ENCODE assay signal across 9 mouse cellular contexts in the genomic region with DNA sequence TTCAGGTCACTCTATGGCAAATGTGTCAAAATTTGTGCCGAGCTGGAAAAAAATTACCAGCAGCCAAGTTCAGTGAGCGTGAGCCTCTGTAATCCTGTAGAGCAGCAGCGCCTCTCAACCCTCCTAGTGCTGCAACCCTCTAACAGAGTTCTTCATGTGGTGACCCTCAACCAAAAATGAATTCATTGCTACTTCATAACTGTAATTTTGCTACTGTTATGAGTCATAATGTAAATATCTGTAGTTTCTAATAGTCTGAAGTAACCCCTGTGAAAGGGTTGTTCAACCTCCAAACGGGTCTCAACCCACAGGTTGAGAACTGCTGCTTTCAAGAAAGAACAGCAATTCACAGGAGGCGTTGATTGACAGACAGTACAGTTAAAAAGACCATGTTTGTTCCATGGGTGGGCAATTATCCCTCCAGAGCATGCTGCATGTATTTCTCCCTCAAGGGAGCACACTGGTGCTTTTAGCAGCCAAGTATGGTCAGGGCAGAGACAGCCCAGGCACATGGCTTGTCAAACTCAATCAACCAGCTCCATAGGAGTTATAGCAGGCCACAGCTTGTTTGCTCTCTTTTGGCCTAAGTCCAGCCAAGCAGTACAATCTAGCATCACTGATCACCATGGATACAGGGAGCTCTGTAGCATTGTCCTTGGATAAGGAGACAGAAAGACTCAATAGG. TPM values are rescaled to one million over a fixed set of nuclear protein-coding genes. Genes with fewer than 3 reads are reported as not detected.
DNase-seq lines count a peak whose midpoint lies in the region; ATAC-seq lines count a peak whose summit lies in the region.
"Had no signal": no experiment of that assay in that cellular context is flagged by ENCODE, and none has a peak within 500 bp of the region (broad histone marks: within the 10 kb centered on the region; RNA-seq: fewer than 3 reads in every experiment).

No protein-coding gene starts in this region.

- H3K27me3 ChIP-seq in lung, embryonic 15.5 days: no peaks in the 10 kb centered on the region
- no peaks in the 10 kb centered on the region for H3K27me3 ChIP-seq in embryonic facial prominence, embryonic 14.5 days (replicated peaks; ENCODE audit: control insufficient read depth, insufficient read depth, low read length)
- H3K27me3 ChIP-seq: heart, embryonic 15.5 days had no signal

- peak; percentile 49; the same call in 1 of the 2 replicates for ATAC-seq in lung, embryonic 15.5 days (ENCODE audit: borderline replicate concordance, extremely low read depth, low FRiP score, low TSS enrichment)
- ATAC-seq in embryonic facial prominence, embryonic 14.5 days (ENCODE audit: low read depth): peak; percentile 95; the same call in 1 of the 2 replicates

- intact Hi-C loops in left cerebral cortex, postnatal 4 days (cut with DNase I): no loop called here

- H3K36me3 ChIP-seq in lung, embryonic 15.5 days: no peaks in the 10 kb centered on the region
- no peaks in the 10 kb centered on the region for H3K36me3 ChIP-seq in embryonic facial prominence, embryonic 14.5 days (ENCODE audit: control insufficient read depth, insufficient read depth, low read length)
- H3K36me3 ChIP-seq: heart, embryonic 15.5 days had no signal

- DNase-seq in lung, postnatal 10 days: no peak
- DNase-seq in embryonic facial prominence, embryonic 14.5 days (ENCODE audit: low spot score): peak; percentile 91
- peak; percentile 76 for DNase-seq in left cerebral cortex, postnatal 4 days
- peak; percentile 55 for DNase-seq in telencephalon, adult 2 months (ENCODE audit: low read depth, low spot score)
- no peak for DNase-seq in spleen, adult 18-20 months
- no peak for DNase-seq in frontal cortex, postnatal 14 days (ENCODE audit: low spot score in 2 of 2)
- DNase-seq: lung, postnatal 14 days had no signal

- no peaks in the 10 kb centered on the region for H3K4me1 ChIP-seq in lung, embryonic 15.5 days
- no peaks in the 10 kb centered on the region for H3K4me1 ChIP-seq in embryonic facial prominence, embryonic 14.5 days (ENCODE audit: control insufficient read depth, insufficient read depth, low read length)
- H3K4me1 ChIP-seq: heart, embryonic 15.5 days had no signal

- no peak overlapping the region for H3K27ac ChIP-seq in lung, embryonic 15.5 days
- no peak overlapping the region for H3K27ac ChIP-seq in embryonic facial prominence, embryonic 14.5 days (replicated peaks; ENCODE audit: low read depth, low read length)
- H3K27ac ChIP-seq: heart, embryonic 15.5 days had no signal

- H3K9me3 ChIP-seq in lung, embryonic 15.5 days: no peaks in the 10 kb centered on the region
- no peaks in the 10 kb centered on the region for H3K9me3 ChIP-seq in embryonic facial prominence, embryonic 14.5 days (ENCODE audit: control insufficient read depth, low read length)
- H3K9me3 ChIP-seq: heart, embryonic 15.5 days had no signal

- no peak overlapping the region for H3K4me3 ChIP-seq in lung, embryonic 15.5 days
- H3K4me3 ChIP-seq in embryonic facial prominence, embryonic 14.5 days (ENCODE audit: low read depth, low read length): no peak overlapping the region
- H3K4me3 ChIP-seq: heart, embryonic 15.5 days had no signal

- 77% methylated on average over 5 of the region's 5 CpGs for WGBS in lung, embryonic 15.5 days
- WGBS in embryonic facial prominence, embryonic 14.5 days: 73% methylated on average over 5 of the region's 5 CpGs

- H3K4me2 ChIP-seq in lung, embryonic 15.5 days: no peak overlapping the region
- H3K4me2 ChIP-seq in embryonic facial prominence, embryonic 14.5 days (ENCODE audit: low read depth, low read length): no peak overlapping the region
- H3K4me2 ChIP-seq: heart, embryonic 15.5 days had no signal

- H3K9ac ChIP-seq in lung, embryonic 15.5 days: no peak overlapping the region
- H3K9ac ChIP-seq in embryonic facial prominence, embryonic 14.5 days (ENCODE audit: low read depth, low read length): no peak overlapping the region
- H3K9ac ChIP-seq: heart, embryonic 15.5 days had no signal

RNA-seq across cellular contexts. Expression of gene Slc26a4, which starts 21.0 kb away (rescaled TPM):
- not detected in 2 replicates for polyA plus RNA-seq in lung, embryonic 15.5 days (2015; fragmentation: Nextera tagmentation; extraction: Ambion mirVana)
- polyA plus RNA-seq in embryonic facial prominence, embryonic 14.5 days (2014; fragmentation: Nextera tagmentation; extraction: Ambion mirVana): 0.67 and 1.1 TPM in 2 replicates
- total RNA-seq in left cerebral cortex, postnatal 4 days (2021): 1 to 10 TPM in 1 of 2 experiments, under 1 TPM in 1; 0.40 to 1.0 TPM

RNA-seq across cellular contexts. Expression of gene Bcap29, which starts 53.7 kb away (rescaled TPM):
- polyA plus RNA-seq in lung, embryonic 15.5 days (2015; fragmentation: Nextera tagmentation; extraction: Ambion mirVana): 29.2 and 34.0 TPM in 2 replicates
- polyA plus RNA-seq in embryonic facial prominence, embryonic 14.5 days (2014; fragmentation: Nextera tagmentation; extraction: Ambion mirVana): 28.4 and 36.0 TPM in 2 replicates
- 10 to 100 TPM; 17.4 to 18.9 TPM for total RNA-seq in left cerebral cortex, postnatal 4 days (2021)

Comparison
In these comparisons a context has a peak if more than half of its experiments do, and no peak if none do; other contexts are left out.
1. DNase-seq: peak in embryonic facial prominence, embryonic 14.5 days (single experiment), left cerebral cortex, postnatal 4 days (single experiment) and telencephalon, adult 2 months (single experiment); none in lung, postnatal 10 days (single experiment), spleen, adult 18-20 months (0 of 2) and frontal cortex, postnatal 14 days (0 of 2).